Mouse (Mus musculus) adrenal gland, adult 2 months (tissue): Measurements from ENCODE around the gene Olfr1128. TPM values are rescaled to one million over a fixed set of nuclear protein-coding genes. Genes with fewer than 3 reads are reported as not detected.
A peak's percentile ranks its signal among the peaks of the same experiment; 100 is the strongest.
"Not testable (repeated sequence)": the region's sequence is repeated elsewhere in the genome, so short reads cannot be mapped to it uniquely, and the experiment has no call there.

Experiments
- DNase-seq: peaks from one replicate; pipeline ENCODE4 v3.0.0; 2021
- long read RNA-seq: library from polyadenylated mRNA; stranded (forward); transcript quantifications from one replicate; pipeline ENCODE4 v2.0.0, GENCODE M21; 2021
- polyA plus RNA-seq: library from polyadenylated mRNA; depleted of rRNA; stranded (reverse); fragments of >200 nt; gene quantifications from 2 replicates; pipeline ENCODE4 v1.2.3, GENCODE M21; 2012; rRNA removed
- total RNA-seq, 2 experiments: library from RNA; stranded (reverse); gene quantifications; 2 replicates each; pipeline ENCODE4 v1.2.3; 2021

Olfr1128 gene
- not detected for total RNA-seq
- not detected in 2 replicates for polyA plus RNA-seq
- long read RNA-seq: 0 reads

DNA sequence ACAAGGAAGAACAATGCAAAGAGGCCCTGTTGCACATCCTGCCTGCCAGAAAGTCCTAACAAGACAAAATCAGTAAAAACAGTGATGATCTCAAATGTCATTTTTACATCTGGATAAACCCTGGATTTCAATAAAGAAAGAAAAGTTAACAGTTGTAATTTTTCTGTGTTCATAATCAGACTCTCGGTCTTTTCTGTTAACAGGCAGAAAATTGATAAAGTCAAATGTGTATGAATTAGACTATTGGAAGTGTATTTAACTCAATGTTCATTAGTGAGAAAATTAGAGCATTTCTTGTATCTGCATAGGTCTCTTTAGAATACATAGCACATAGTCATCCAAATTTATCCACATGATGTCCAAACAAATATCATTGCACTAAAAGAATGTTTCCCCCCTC is at the start of gene Olfr1128:
Olfr1128 (minus strand) TSS at position 101 of the 400 bp plus-strand sequence.
- DNase-seq: no peak

- DNase-seq: not testable (repeated sequence)
These were observed 28.3 kb upstream of the Olfr1128 start, which contains the start of gene Olfr1129 for GRCm38 (mm10) chr2:87573602-87574001. TSS of gene Olfr1129 (plus strand) at chr2:87573902.

DNA sequence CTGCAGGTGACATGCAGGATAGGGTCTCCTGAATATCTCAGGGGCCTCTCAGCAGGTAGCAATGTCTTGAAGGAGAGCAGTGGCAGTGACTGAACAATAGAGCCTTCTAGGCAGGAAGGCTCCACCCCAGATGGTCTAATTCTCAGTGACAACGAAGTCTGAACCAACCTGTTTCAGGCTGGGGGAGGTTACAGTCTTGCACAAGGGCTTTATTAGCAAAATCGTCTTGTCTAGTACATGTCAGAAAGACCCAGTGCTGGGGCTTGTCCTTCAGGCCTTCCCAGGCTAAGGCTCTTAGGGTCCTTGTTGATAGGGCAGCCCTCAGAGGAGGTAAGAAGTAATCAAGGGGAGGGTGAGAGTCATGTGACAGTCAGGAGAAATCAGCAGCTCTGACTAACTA is 10.5 kb downstream of the Olfr1128 start:
- no peak for DNase-seq

GRCm38 (mm10) chr2:87531496-87531895 is 13.8 kb downstream of the Olfr1128 start, which contains the start of gene Olfr153:
TSS of gene Olfr153 (plus strand) at chr2:87531796.
- DNase-seq: no peak

GRCm38 (mm10) chr2:87525899-87526616 is 19.3 kb downstream of the Olfr1128 start:
- not testable (repeated sequence) for DNase-seq

- DNase-seq: peak; percentile 5
These were observed 24.7 kb downstream of the Olfr1128 start for GRCm38 (mm10) chr2:87520651-87521050.

DNA sequence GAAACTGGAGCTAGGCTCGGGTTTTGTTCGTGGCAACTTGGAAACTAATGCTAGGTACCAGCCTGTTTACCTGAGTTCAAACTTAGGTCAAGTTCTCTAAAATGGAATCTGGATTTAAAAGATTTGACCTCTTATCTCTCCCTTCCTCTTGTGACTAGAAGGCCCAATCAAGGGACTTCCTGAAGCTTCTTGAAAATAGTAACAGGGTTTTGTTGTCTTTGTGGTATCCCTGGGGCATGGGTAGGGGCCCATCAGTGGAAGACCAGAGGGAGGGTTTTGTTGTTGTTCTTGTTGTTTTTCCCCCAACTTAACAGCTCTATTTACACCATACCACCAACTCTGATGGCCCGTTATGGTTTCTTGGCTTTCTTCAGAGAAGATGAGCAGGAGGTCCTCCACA is 28.8 kb downstream of the Olfr1128 start:
- DNase-seq: no peak

DNA sequence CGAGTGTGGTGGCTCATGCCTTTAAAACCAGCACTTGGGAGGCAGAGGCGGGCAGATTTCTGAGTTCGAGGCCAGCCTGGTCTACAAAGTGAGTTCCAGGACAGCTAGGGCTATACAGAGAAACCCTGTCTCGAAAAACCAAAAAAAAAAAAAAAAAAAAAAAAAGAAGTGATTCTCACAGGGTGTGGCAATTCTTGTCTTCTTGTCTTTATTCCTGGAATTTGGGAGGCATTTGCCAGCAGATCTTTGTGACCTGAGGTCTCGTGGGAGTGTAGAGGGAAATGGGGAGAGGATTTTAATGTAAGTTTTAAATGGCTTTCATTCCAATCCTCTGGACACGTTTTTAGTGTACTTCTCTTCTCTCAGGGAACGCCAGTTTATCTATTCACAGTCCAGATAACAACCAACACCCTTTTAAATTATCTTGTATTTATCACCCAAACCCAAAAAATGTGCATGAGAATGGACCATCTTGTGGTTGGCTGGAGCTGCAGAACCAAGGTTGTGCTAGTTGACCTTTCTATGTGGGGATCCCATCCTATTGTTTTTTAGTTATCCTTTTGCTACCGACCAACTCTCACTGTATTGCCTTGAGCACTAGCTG is 29.8 kb downstream of the Olfr1128 start:
- no peak for DNase-seq

GRCm38 (mm10) chr2:87515046-87515445 is 30.3 kb downstream of the Olfr1128 start:
- DNase-seq: no peak

DNA sequence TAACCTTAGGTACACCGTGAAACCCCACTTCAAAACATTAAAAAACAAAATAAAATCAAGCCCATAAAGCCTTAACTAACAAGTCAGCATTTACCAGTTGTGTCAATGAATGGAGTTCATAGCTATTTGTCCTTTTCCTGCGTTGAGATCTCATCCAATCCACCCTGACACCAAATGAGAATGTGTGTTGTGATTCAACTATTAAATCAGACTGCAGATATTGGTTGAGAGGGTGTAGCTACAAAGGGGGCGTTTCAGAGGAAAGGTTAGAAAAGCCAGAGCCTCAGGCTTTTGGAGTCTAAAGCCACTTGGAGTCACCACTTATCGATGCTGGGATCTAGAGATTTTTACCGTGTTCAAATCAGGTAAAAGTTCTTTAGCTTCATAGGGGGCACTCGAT is 39.1 kb downstream of the Olfr1128 start, which contains the start of gene Pramel6:
Pramel6 (plus strand) TSS at position 301 of the 400 bp plus-strand sequence.
- no peak for DNase-seq

GRCm38 (mm10) chr2:87496993-87497392 is 48.3 kb downstream of the Olfr1128 start, which contains the start of gene Pramel7:
TSS of gene Pramel7 (minus strand) at chr2:87497093.
- not testable (repeated sequence) for DNase-seq

Other genes with a start within 250 kb of the Olfr1128 start
- not detected for gene Olfr1118, start 238.0 kb downstream of the Olfr1128 start, total RNA-seq
- gene Olfr1118, start 238.0 kb downstream of the Olfr1128 start, polyA plus RNA-seq: not detected in 2 replicates
- not detected for gene Olfr1120, start 190.7 kb downstream of the Olfr1128 start, total RNA-seq
- gene Olfr1120, start 190.7 kb downstream of the Olfr1128 start, polyA plus RNA-seq: not detected in 2 replicates
- gene Olfr1121, start 175.6 kb downstream of the Olfr1128 start, total RNA-seq: not detected
- gene Olfr1121, start 175.6 kb downstream of the Olfr1128 start, polyA plus RNA-seq: not detected in 2 replicates
- gene Olfr1122, start 159.7 kb downstream of the Olfr1128 start, total RNA-seq: not detected
- not detected in 2 replicates for gene Olfr1122, start 159.7 kb downstream of the Olfr1128 start, polyA plus RNA-seq
- not detected for gene Olfr1123, start 128.9 kb downstream of the Olfr1128 start, total RNA-seq
- gene Olfr1123, start 128.9 kb downstream of the Olfr1128 start, polyA plus RNA-seq: not detected in 2 replicates
- not detected for gene Olfr1124, start 115.3 kb downstream of the Olfr1128 start, total RNA-seq
- gene Olfr1124, start 115.3 kb downstream of the Olfr1128 start, polyA plus RNA-seq: not detected in 2 replicates
- gene Olfr1126, start 91.6 kb downstream of the Olfr1128 start, total RNA-seq: not detected
- gene Olfr1126, start 91.6 kb downstream of the Olfr1128 start, polyA plus RNA-seq: not detected in 2 replicates
- gene Pramel7, start 48.4 kb downstream of the Olfr1128 start, total RNA-seq: not detected
- gene Pramel7, start 48.4 kb downstream of the Olfr1128 start, polyA plus RNA-seq: not detected in 2 replicates
- not detected for gene Pramel6, start 39.0 kb downstream of the Olfr1128 start, total RNA-seq
- not detected in 2 replicates for gene Pramel6, start 39.0 kb downstream of the Olfr1128 start, polyA plus RNA-seq
- gene Olfr153, start 13.7 kb downstream of the Olfr1128 start, total RNA-seq: not detected
- not detected in 2 replicates for gene Olfr153, start 13.7 kb downstream of the Olfr1128 start, polyA plus RNA-seq
- gene Olfr1129, start 28.4 kb upstream of the Olfr1128 start, total RNA-seq: not detected
- not detected in 2 replicates for gene Olfr1129, start 28.4 kb upstream of the Olfr1128 start, polyA plus RNA-seq
- not detected for gene Olfr1130, start 60.7 kb upstream of the Olfr1128 start, total RNA-seq
- gene Olfr1130, start 60.7 kb upstream of the Olfr1128 start, polyA plus RNA-seq: not detected in 2 replicates
- not detected for gene Olfr1131, start 81.6 kb upstream of the Olfr1128 start, total RNA-seq
- gene Olfr1131, start 81.6 kb upstream of the Olfr1128 start, polyA plus RNA-seq: not detected in 2 replicates
- not detected for gene Olfr1132, start 92.0 kb upstream of the Olfr1128 start, total RNA-seq
- gene Olfr1132, start 92.0 kb upstream of the Olfr1128 start, polyA plus RNA-seq: not detected in 2 replicates
- gene Olfr1133, start 101.8 kb upstream of the Olfr1128 start, total RNA-seq: not detected
- not detected in 2 replicates for gene Olfr1133, start 101.8 kb upstream of the Olfr1128 start, polyA plus RNA-seq
- not detected for gene Olfr1134, start 112.9 kb upstream of the Olfr1128 start, total RNA-seq
- gene Olfr1134, start 112.9 kb upstream of the Olfr1128 start, polyA plus RNA-seq: not detected in 2 replicates
- gene Olfr1135, start 128.1 kb upstream of the Olfr1128 start, total RNA-seq: not detected
- not detected in 2 replicates for gene Olfr1135, start 128.1 kb upstream of the Olfr1128 start, polyA plus RNA-seq
- not detected for gene Olfr1136, start 148.4 kb upstream of the Olfr1128 start, total RNA-seq
- gene Olfr1136, start 148.4 kb upstream of the Olfr1128 start, polyA plus RNA-seq: not detected in 2 replicates
- gene Olfr1137, start 167.6 kb upstream of the Olfr1128 start, total RNA-seq: not detected
- gene Olfr1137, start 167.6 kb upstream of the Olfr1128 start, polyA plus RNA-seq: not detected in 2 replicates
- not detected for gene Olfr1138, start 194.4 kb upstream of the Olfr1128 start, total RNA-seq
- not detected in 2 replicates for gene Olfr1138, start 194.4 kb upstream of the Olfr1128 start, polyA plus RNA-seq
- gene Olfr1140, start 198.2 kb upstream of the Olfr1128 start, total RNA-seq: not detected
- gene Olfr1140, start 198.2 kb upstream of the Olfr1128 start, polyA plus RNA-seq: not detected in 2 replicates
- gene Olfr1141, start 208.4 kb upstream of the Olfr1128 start, total RNA-seq: not detected
- gene Olfr1141, start 208.4 kb upstream of the Olfr1128 start, polyA plus RNA-seq: not detected in 2 replicates
- gene Olfr152, start 233.9 kb upstream of the Olfr1128 start, total RNA-seq: not detected
- not detected in 2 replicates for gene Olfr152, start 233.9 kb upstream of the Olfr1128 start, polyA plus RNA-seq